Mouse (Mus musculus): Measurements from ENCODE around the gene Dlgap5.
"Not testable (repeated sequence)": the region's sequence is repeated elsewhere in the genome, so short reads cannot be mapped to it uniquely, and the experiment has no call there.

Gene Dlgap5

GRCm38 (mm10) chr14:47417775-47418665, at the start of gene Dlgap5:
TSS of gene Dlgap5 (minus strand) at chr14:47418407.
- peak; percentile 89 for DNase-seq

GRCm38 (mm10) chr14:47465468-47466175, 47.4 kb upstream of the Dlgap5 start:
- DNase-seq, result no peak

- DNase-seq, result no peak
Observed at GRCm38 (mm10) chr14:47464426-47464825, 46.2 kb upstream of the Dlgap5 start.

- no peak for DNase-seq
Observed at GRCm38 (mm10) chr14:47462877-47463460, 44.8 kb upstream of the Dlgap5 start.

GRCm38 (mm10) chr14:47462453-47462852, 44.2 kb upstream of the Dlgap5 start:
- no peak for DNase-seq

GRCm38 (mm10) chr14:47461997-47462396, 43.8 kb upstream of the Dlgap5 start:
- no peak for DNase-seq

- DNase-seq, result no peak
Observed at GRCm38 (mm10) chr14:47459556-47459955, 41.3 kb upstream of the Dlgap5 start.

- not testable (repeated sequence) for DNase-seq
Observed at GRCm38 (mm10) chr14:47450121-47450520, 31.9 kb upstream of the Dlgap5 start, which contains the start of gene Fbxo34. TSS of gene Fbxo34 (plus strand) at chr14:47450421.

GRCm38 (mm10) chr14:47445331-47446095, 27.3 kb upstream of the Dlgap5 start:
- peak; percentile 11 for DNase-seq

- DNase-seq, result no peak
Observed at GRCm38 (mm10) chr14:47444907-47445306, 26.7 kb upstream of the Dlgap5 start.

GRCm38 (mm10) chr14:47438947-47439346, 20.7 kb upstream of the Dlgap5 start:
- no peak for DNase-seq

GRCm38 (mm10) chr14:47432987-47433386, 14.8 kb upstream of the Dlgap5 start:
- DNase-seq, result no peak

GRCm38 (mm10) chr14:47422466-47422865, 4.3 kb upstream of the Dlgap5 start:
- DNase-seq, result no peak

- no peak for DNase-seq
Observed at GRCm38 (mm10) chr14:47421606-47422005, 3.4 kb upstream of the Dlgap5 start.

- no peak for DNase-seq
Observed at GRCm38 (mm10) chr14:47419723-47420276, 1.6 kb upstream of the Dlgap5 start.

- DNase-seq, result no peak
Observed at GRCm38 (mm10) chr14:47419034-47419625, 923 bp upstream of the Dlgap5 start.

GRCm38 (mm10) chr14:47418666-47418991, 422 bp upstream of the Dlgap5 start:
- DNase-seq, result no peak

- no peak for DNase-seq
Observed at GRCm38 (mm10) chr14:47417346-47417745, 861 bp downstream of the Dlgap5 start.

- DNase-seq, result no peak
Observed at GRCm38 (mm10) chr14:47406000-47406399, 12.2 kb downstream of the Dlgap5 start.

GRCm38 (mm10) chr14:47402735-47403134, 15.5 kb downstream of the Dlgap5 start:
- DNase-seq, result no peak

GRCm38 (mm10) chr14:47396165-47396652, 22.0 kb downstream of the Dlgap5 start:
- no peak for DNase-seq

- no peak for DNase-seq
Observed at GRCm38 (mm10) chr14:47395462-47396026, 22.7 kb downstream of the Dlgap5 start.

Measured in right cerebral cortex, postnatal 25 days (tissue).